Mouse (Mus musculus): ENCODE measurements around the gene Hist1h2br.
"Not testable (repeated sequence)": the region's sequence is repeated elsewhere in the genome, so short reads cannot be mapped to it uniquely, and the experiment has no call there.

Hist1h2br gene

GRCm38 (mm10) chr13:21833461-21833860, at the start of gene Hist1h2br, which contains the start of gene Hist1h2ap:
Gene Hist1h2br (plus strand): TSS chr13:21833743.
Gene Hist1h2ap (minus strand): TSS chr13:21833507.
- not testable (repeated sequence) for DNase-seq (ENCODE audit: low read depth, low spot score)

GRCm38 (mm10) chr13:21784311-21784710, 49.2 kb upstream of the Hist1h2br start:
- no peak for DNase-seq (ENCODE audit: low read depth, low spot score)

- peak; percentile 39 for DNase-seq (ENCODE audit: low read depth, low spot score)
Observed at GRCm38 (mm10) chr13:21786189-21786898, 47.2 kb upstream of the Hist1h2br start.

- peak; percentile 94 for DNase-seq (ENCODE audit: low read depth, low spot score)
Observed at GRCm38 (mm10) chr13:21786899-21787629, 46.5 kb upstream of the Hist1h2br start, which contains the start of the genes Hist1h2an and Hist1h2bp. Gene Hist1h2an (minus strand): TSS chr13:21787218. Gene Hist1h2bp (plus strand): TSS chr13:21787461.

GRCm38 (mm10) chr13:21787760-21788593, 45.6 kb upstream of the Hist1h2br start:
- peak; percentile 9 for DNase-seq (ENCODE audit: low read depth, low spot score)

GRCm38 (mm10) chr13:21789925-21790324, 43.6 kb upstream of the Hist1h2br start:
- no peak for DNase-seq (ENCODE audit: low read depth, low spot score)

GRCm38 (mm10) chr13:21790601-21791283, 42.8 kb upstream of the Hist1h2br start:
- no peak for DNase-seq (ENCODE audit: low read depth, low spot score)

- DNase-seq (ENCODE audit: low read depth, low spot score): no peak
Observed at GRCm38 (mm10) chr13:21795584-21795983, 38.0 kb upstream of the Hist1h2br start.

GRCm38 (mm10) chr13:21797163-21797562, 36.4 kb upstream of the Hist1h2br start:
- not testable (repeated sequence) for DNase-seq (ENCODE audit: low read depth, low spot score)

- not testable (repeated sequence) for DNase-seq (ENCODE audit: low read depth, low spot score)
Observed at GRCm38 (mm10) chr13:21803058-21803457, 30.5 kb upstream of the Hist1h2br start.

GRCm38 (mm10) chr13:21810073-21810472, 23.5 kb upstream of the Hist1h2br start, which contains the start of the genes Hist1h2bq and Hist1h2ao:
Gene Hist1h2bq (minus strand): TSS chr13:21810197.
Gene Hist1h2ao (plus strand): TSS chr13:21810465.
- DNase-seq (ENCODE audit: low read depth, low spot score): not testable (repeated sequence)

- DNase-seq (ENCODE audit: low read depth, low spot score): not testable (repeated sequence)
Observed at GRCm38 (mm10) chr13:21811074-21811473, 22.5 kb upstream of the Hist1h2br start.

GRCm38 (mm10) chr13:21811539-21811938, 22.0 kb upstream of the Hist1h2br start, which contains the start of gene Hist1h4m:
Gene Hist1h4m (plus strand): TSS chr13:21811746.
- DNase-seq (ENCODE audit: low read depth, low spot score): not testable (repeated sequence)

- not testable (repeated sequence) for DNase-seq (ENCODE audit: low read depth, low spot score)
Observed at GRCm38 (mm10) chr13:21812092-21812491, 21.5 kb upstream of the Hist1h2br start.

GRCm38 (mm10) chr13:21820082-21820890, 13.3 kb upstream of the Hist1h2br start:
- not testable (repeated sequence) for DNase-seq (ENCODE audit: low read depth, low spot score)

GRCm38 (mm10) chr13:21828511-21828910, 5.0 kb upstream of the Hist1h2br start:
- peak; percentile 1 for DNase-seq (ENCODE audit: low read depth, low spot score)

GRCm38 (mm10) chr13:21830344-21830743, 3.2 kb upstream of the Hist1h2br start:
- DNase-seq (ENCODE audit: low read depth, low spot score): no peak

GRCm38 (mm10) chr13:21831418-21832394, 1.8 kb upstream of the Hist1h2br start, which contains the start of gene Hist1h4n:
Gene Hist1h4n (minus strand): TSS chr13:21832196.
- DNase-seq (ENCODE audit: low read depth, low spot score): not testable (repeated sequence)

Measured in CD4-positive helper T cell, adult 2 months (primary cell).